Mouse (Mus musculus): ENCODE data around the gene Tmem63b. TPM values are rescaled to one million over a fixed set of nuclear protein-coding genes. Genes with fewer than 3 reads are reported as not detected.

Gene Tmem63b
- polyA plus RNA-seq, 1 experiment from 2014 or later, result 31.7 TPM

- Histone ChIP-seq H3K27me3 (replicated peaks; ENCODE audit: control insufficient read depth, insufficient read depth, low read length) (no peaks in the 10 kb centered on the region), H3K36me3 (ENCODE audit: control insufficient read depth, insufficient read depth, low read length) (no peaks in the 10 kb centered on the region), H3K4me1 (ENCODE audit: control insufficient read depth, insufficient read depth, low read length) (no peaks in the 10 kb centered on the region), H3K9ac (ENCODE audit: low read depth, low read length) (no peak overlapping the region), H3K9me3 (ENCODE audit: control insufficient read depth, low read length) (no peaks in the 10 kb centered on the region), H3K27ac (ENCODE audit: low read length) (no peak overlapping the region), H3K4me3 (ENCODE audit: low read length) (no peak overlapping the region), H3K4me2 (ENCODE audit: low read depth, low read length) (no peak overlapping the region)
- ATAC-seq, result no peak
- WGBS, result 80% methylated on average over 16 of the region's 16 CpGs
Measured at GRCm38 (mm10) chr17:45638596-45639295, 48.0 kb downstream of the Tmem63b start.

DNA sequence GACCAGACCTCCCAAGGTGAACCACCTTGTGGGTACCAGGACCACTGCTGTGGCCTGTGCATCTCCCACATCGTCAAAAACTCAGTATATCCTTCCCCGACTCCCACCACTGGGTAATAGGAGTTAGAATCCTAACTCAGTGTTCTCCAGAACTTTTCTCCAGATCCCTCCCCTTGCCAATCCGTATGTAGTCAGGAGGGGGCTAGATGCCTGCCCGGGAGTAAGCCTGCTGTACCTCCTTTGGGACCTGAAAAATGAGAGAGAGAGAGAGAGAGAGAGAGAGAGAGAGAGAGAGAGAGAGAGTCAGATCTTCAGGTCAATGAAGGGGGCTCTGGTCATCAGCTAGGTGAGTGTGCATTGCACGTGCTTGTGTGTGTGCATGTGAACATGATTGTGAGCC is 52.7 kb downstream of the Tmem63b start:
- H3K27ac ChIP-seq (ENCODE audit: low read length), result no peak overlapping the region
- H3K4me2 ChIP-seq (ENCODE audit: low read depth, low read length), result no peak overlapping the region
- H3K36me3 ChIP-seq (ENCODE audit: control insufficient read depth, insufficient read depth, low read length), result no peaks in the 10 kb centered on the region
- H3K9ac ChIP-seq (ENCODE audit: low read depth, low read length), result no peak overlapping the region
- 77% methylated on average over 5 of the region's 5 CpGs for WGBS
- peaks cover 18% of the 10 kb centered on the region for H3K4me1 ChIP-seq (ENCODE audit: control insufficient read depth, insufficient read depth, low read length)
- no peak overlapping the region for H3K4me3 ChIP-seq (ENCODE audit: low read length)
- ATAC-seq, result no peak
- H3K9me3 ChIP-seq (ENCODE audit: control insufficient read depth, low read length), result no peaks in the 10 kb centered on the region
- no peaks in the 10 kb centered on the region for H3K27me3 ChIP-seq (replicated peaks; ENCODE audit: control insufficient read depth, insufficient read depth, low read length)

- Histone ChIP-seq H3K9ac (ENCODE audit: low read depth, low read length) (no peak overlapping the region), H3K36me3 (ENCODE audit: control insufficient read depth, insufficient read depth, low read length) (no peaks in the 10 kb centered on the region), H3K27ac (ENCODE audit: low read length) (no peak overlapping the region), H3K4me3 (ENCODE audit: low read length) (no peak overlapping the region), H3K4me1 (ENCODE audit: control insufficient read depth, insufficient read depth, low read length) (peaks cover 21% of the 10 kb centered on the region), H3K4me2 (ENCODE audit: low read depth, low read length) (no peak overlapping the region), H3K27me3 (replicated peaks; ENCODE audit: control insufficient read depth, insufficient read depth, low read length) (no peaks in the 10 kb centered on the region), H3K9me3 (ENCODE audit: control insufficient read depth, low read length) (no peaks in the 10 kb centered on the region)
- 79% methylated on average over 6 of the region's 6 CpGs for WGBS
- no peak for ATAC-seq
Measured at GRCm38 (mm10) chr17:45631940-45632339, 54.8 kb downstream of the Tmem63b start.

DNA sequence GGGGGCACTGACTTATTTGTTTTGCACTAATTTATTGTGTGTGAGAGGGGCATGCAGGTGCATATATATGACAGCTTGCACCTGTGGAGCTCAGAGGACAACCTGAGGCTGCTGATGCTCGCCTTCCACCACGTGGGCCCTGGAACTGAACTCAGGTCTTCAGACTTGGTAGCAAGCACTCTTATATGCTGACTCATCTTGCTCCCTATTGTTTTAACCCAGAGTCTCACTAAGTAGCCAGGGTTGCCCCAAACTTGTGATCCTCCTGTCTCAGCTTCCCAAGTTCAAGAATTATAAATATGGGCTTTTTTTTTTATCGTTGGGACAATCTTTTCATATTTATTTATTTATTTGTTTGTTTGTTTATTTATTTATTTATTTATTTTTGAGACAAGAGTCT is 55.7 kb downstream of the Tmem63b start:
- 55% methylated on average over 3 of the region's 3 CpGs for WGBS
- no peaks in the 10 kb centered on the region for H3K36me3 ChIP-seq (ENCODE audit: control insufficient read depth, insufficient read depth, low read length)
- no peak for ATAC-seq
- no peak overlapping the region for H3K4me2 ChIP-seq (ENCODE audit: low read depth, low read length)
- no peak overlapping the region for H3K4me3 ChIP-seq (ENCODE audit: low read length)
- H3K27ac ChIP-seq (ENCODE audit: low read length), result no peak overlapping the region
- H3K9me3 ChIP-seq (ENCODE audit: control insufficient read depth, low read length), result no peaks in the 10 kb centered on the region
- no peak overlapping the region for H3K9ac ChIP-seq (ENCODE audit: low read depth, low read length)
- H3K4me1 ChIP-seq (ENCODE audit: control insufficient read depth, insufficient read depth, low read length), result peaks cover 21% of the 10 kb centered on the region
- H3K27me3 ChIP-seq (replicated peaks; ENCODE audit: control insufficient read depth, insufficient read depth, low read length), result no peaks in the 10 kb centered on the region

GRCm38 (mm10) chr17:45629861-45630694 is 56.6 kb downstream of the Tmem63b start:
- WGBS, result 3% methylated on average over 34 of the region's 34 CpGs
- peak; percentile 57 for ATAC-seq
- H3K9me3 ChIP-seq (ENCODE audit: control insufficient read depth, low read length), result no peaks in the 10 kb centered on the region
- no peaks in the 10 kb centered on the region for H3K27me3 ChIP-seq (replicated peaks; ENCODE audit: control insufficient read depth, insufficient read depth, low read length)
- peak overlapping the region; percentile 69 for H3K9ac ChIP-seq (ENCODE audit: low read depth, low read length)
- H3K4me2 ChIP-seq (ENCODE audit: low read depth, low read length), result peak overlapping the region; percentile 89
- peaks cover 21% of the 10 kb centered on the region for H3K4me1 ChIP-seq (ENCODE audit: control insufficient read depth, insufficient read depth, low read length)
- peak overlapping the region; percentile 44 for H3K4me3 ChIP-seq (ENCODE audit: low read length)
- no peaks in the 10 kb centered on the region for H3K36me3 ChIP-seq (ENCODE audit: control insufficient read depth, insufficient read depth, low read length)
- peak overlapping the region; percentile 55; the same call in 1 of the 2 replicates for H3K27ac ChIP-seq (ENCODE audit: low read length)

DNA sequence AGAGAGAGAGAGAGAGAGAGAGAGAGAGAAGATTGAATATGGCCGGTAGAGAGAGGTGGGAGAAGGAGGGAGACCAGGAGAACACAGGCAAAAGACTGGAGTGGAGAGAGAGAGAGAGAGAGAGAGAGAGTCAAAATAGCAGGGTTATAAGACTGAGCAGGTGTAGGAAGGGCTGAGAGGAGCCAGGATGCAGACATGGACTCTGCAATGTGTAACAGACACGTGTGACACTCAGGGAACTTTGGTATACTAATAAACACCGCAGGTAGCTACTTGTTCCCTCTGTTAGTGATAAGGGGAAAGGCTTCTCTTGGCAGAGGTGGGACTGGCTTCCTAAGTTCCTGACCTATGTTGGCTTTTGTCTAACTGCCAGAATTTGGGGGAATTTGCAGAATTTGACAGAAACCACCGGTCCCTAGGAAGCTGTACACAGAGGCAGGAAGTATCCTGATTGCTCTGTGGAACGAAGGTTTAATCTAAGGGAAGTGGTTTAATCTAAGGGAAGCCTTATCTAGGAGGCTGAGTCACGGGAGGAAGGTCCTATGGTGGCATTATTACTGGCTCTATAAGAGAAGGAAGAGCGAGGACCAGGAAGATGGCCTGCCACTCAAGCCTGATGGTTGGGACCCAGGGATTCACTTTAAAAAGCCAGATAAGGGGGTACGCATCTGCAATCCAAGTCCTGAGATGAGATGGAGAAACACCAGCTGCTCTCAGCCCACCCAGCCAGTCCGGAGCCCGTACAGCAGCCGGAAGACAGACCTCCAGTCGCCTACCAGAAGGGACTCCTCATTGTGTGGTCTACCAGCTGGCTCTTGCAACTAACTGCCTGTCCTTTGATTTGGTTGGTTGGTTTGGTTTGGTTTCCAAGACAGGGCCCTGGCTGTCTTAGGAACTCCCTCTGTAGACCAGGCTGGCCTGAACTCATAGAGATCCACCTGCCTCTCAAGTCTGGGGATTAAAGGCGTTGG is 57.5 kb downstream of the Tmem63b start:
- Histone ChIP-seq H3K4me1 (ENCODE audit: control insufficient read depth, insufficient read depth, low read length) (peaks cover 21% of the 10 kb centered on the region), H3K4me2 (ENCODE audit: low read depth, low read length) (peak overlapping the region; percentile 89), H3K27ac (ENCODE audit: low read length) (peak overlapping the region; percentile 55), H3K27me3 (replicated peaks; ENCODE audit: control insufficient read depth, insufficient read depth, low read length) (no peaks in the 10 kb centered on the region), H3K4me3 (ENCODE audit: low read length) (no peak overlapping the region; the same call in 1 of the 2 replicates), H3K9me3 (ENCODE audit: control insufficient read depth, low read length) (no peaks in the 10 kb centered on the region), H3K9ac (ENCODE audit: low read depth, low read length) (peak overlapping the region; percentile 69; the same call in 1 of the 2 replicates), H3K36me3 (ENCODE audit: control insufficient read depth, insufficient read depth, low read length) (no peaks in the 10 kb centered on the region)
- 41% methylated on average over 13 of the region's 13 CpGs for WGBS
- peak; percentile 54 for ATAC-seq

DNA sequence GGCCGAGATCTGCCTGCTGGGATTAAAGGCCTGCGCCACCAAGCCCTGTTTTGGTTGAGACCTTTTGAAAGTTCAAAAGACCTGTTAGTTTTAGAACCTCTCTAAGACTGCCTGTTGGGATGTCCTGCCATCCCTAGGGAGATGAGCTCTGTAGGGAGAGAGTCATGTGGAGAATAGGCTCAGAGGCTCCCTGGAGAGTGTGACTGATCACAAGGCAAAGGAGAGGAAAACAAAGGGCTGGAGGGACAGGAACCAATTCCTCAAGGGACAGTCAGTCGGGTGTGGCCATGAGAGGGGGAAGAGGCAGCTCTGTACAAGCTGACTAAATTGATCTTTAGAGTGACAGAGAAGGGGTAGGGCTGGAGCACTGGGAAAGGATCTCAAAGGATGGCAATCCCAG is 58.5 kb downstream of the Tmem63b start:
- H3K4me3 ChIP-seq (ENCODE audit: low read length), result no peak overlapping the region
- H3K9me3 ChIP-seq (ENCODE audit: control insufficient read depth, low read length), result no peaks in the 10 kb centered on the region
- H3K36me3 ChIP-seq (ENCODE audit: control insufficient read depth, insufficient read depth, low read length), result no peaks in the 10 kb centered on the region
- peaks cover 21% of the 10 kb centered on the region for H3K4me1 ChIP-seq (ENCODE audit: control insufficient read depth, insufficient read depth, low read length)
- H3K4me2 ChIP-seq (ENCODE audit: low read depth, low read length), result no peak overlapping the region
- no peak overlapping the region for H3K27ac ChIP-seq (ENCODE audit: low read length)
- WGBS, result 44% methylated on average over 3 of the region's 3 CpGs
- H3K9ac ChIP-seq (ENCODE audit: low read depth, low read length), result no peak overlapping the region
- H3K27me3 ChIP-seq (replicated peaks; ENCODE audit: control insufficient read depth, insufficient read depth, low read length), result no peaks in the 10 kb centered on the region
- no peak for ATAC-seq

GRCm38 (mm10) chr17:45626577-45627134 is 60.0 kb downstream of the Tmem63b start:
- Histone ChIP-seq H3K9ac (ENCODE audit: low read depth, low read length) (no peak overlapping the region; the same call in 1 of the 2 replicates), H3K36me3 (ENCODE audit: control insufficient read depth, insufficient read depth, low read length) (no peaks in the 10 kb centered on the region), H3K27me3 (replicated peaks; ENCODE audit: control insufficient read depth, insufficient read depth, low read length) (no peaks in the 10 kb centered on the region), H3K27ac (ENCODE audit: low read length) (no peak overlapping the region), H3K4me1 (ENCODE audit: control insufficient read depth, insufficient read depth, low read length) (peaks cover 21% of the 10 kb centered on the region), H3K9me3 (ENCODE audit: control insufficient read depth, low read length) (no peaks in the 10 kb centered on the region), H3K4me3 (ENCODE audit: low read length) (no peak overlapping the region), H3K4me2 (ENCODE audit: low read depth, low read length) (peak overlapping the region; percentile 33; the same call in 1 of the 2 replicates)
- 26% methylated on average over 15 of the region's 15 CpGs for WGBS
- ATAC-seq, result peak; percentile 25; the same call in 1 of the 2 replicates

Data from intestine, embryonic 16.5 days (tissue).